Mouse (Mus musculus): ENCODE data around the gene Grk4.
"Not testable (repeated sequence)": the region's sequence is repeated elsewhere in the genome, so short reads cannot be mapped to it uniquely, and the experiment has no call there.

Gene Grk4

DNA sequence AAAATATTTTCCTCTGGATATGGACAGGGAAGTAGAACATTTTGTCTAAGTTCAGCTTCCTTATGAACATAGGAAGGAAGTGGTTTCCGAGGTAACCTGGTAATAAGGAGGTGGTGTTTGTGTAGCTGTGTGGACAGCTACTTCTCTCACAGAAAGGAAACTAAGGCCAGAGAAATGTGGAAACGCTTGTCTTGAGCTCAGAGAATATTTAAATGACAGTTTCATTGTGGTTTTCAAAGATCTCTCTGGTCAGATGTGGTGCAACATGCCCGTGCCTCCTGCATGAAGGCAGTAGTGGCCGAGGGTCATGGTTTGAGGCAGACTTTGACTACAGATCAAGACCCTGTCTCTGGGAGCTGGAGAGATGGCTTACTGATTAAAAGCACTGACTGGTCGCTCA lies 35.3 kb downstream of the Grk4 start:
- in situ Hi-C loops (cut with MboI, MseI), result no loop called here

DNA sequence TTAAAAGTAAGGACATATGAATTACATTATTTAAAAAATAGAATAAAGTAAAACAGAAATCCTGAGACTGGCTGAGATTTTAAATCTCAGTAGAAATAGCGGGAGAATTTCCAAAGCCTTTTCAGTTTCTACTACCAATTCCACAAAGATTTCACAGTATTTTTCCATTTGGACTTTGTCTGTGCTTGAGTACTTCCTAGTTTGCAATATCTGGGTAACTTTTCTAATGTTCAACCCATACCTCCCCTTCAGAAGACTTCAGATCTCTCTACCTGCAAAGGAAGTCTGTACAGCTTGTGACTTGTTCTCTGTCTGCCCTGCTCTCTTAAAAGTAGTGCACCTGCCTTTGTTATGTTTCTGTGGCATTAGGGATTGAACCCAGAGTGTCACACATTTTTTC lies 48.3 kb downstream of the Grk4 start:
- in situ Hi-C loops (cut with MboI, MseI), result no loop called here

DNA sequence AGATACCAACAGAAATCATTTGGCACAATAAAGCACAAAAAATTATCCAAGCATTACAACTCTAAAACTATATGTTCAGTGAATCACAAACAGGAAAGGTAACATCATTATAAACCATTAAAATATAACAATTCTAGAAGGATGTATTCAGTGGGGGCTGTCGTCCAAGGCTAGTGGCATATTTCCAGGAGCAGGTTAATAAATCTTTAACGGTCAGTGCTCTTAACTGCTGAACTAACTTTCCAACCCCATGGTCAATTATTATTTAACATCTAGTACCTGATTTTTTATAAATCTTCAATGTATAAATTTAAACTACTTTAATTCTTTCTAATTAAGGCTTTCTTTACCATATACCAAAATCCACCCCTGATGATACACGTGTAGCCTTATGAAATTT lies 54.2 kb downstream of the Grk4 start:
- in situ Hi-C loops (cut with MboI, MseI), result not testable (repeated sequence)

DNA sequence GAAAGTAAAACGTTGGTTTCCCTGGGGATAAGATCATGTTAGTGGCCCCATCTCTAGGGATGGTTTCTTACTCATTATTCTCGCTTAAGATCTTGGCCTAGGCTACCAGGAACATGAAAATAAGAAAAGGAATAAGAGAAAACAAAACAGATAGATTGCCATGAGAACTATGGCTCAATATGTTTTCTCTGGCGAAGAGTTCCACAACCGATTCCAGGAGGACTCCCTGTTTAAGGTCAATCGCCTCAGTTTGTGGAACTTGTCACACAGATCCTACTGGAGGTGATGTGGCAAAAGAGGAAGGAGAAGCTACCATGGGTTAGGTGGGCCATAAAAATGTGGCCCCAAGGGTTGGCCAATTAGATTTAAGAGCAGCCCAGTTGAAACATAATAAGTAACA lies 54.6 kb downstream of the Grk4 start:
- in situ Hi-C loops (cut with MboI, MseI), result no loop called here

DNA sequence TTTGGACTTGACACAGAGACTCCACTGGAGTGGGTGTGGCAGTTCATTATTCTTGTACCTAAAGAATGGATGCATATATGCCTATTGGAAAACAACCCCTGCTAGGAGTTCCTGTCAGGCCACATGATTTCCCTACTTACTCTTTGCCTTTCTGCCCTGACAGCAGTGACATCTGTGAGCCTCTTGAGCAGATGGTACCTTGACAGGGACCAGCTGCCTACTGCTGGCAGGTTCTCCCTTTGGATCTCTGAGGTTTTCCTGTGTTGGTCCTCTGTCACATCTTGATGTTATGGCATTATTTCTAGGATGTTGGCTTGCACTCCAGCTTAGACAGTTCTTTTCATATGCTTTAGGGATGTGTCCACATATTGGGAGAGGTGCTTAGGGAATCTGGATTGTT lies 69.0 kb downstream of the Grk4 start:
- in situ Hi-C loops (cut with MboI, MseI), result no loop called here

DNA sequence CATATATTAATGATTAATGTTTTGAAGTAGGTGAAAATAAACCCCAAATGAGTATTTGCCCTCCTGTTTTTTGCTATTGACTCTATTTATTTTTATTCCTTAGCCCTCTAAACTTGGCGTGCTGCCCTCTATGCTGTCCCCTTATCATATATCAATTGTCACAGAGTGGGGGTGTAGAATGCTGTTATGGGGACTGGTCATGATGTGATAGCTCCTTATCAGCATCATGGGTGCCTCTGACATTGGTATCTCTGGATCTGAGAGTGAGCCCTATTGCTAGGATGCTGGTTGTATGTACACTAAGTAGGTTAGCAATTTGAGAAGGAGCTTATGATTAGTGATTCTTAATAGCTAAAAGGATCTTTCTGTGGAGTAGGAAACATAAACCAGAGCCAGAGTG lies 70.1 kb downstream of the Grk4 start:
- in situ Hi-C loops (cut with MboI, MseI), result no loop called here

DNA sequence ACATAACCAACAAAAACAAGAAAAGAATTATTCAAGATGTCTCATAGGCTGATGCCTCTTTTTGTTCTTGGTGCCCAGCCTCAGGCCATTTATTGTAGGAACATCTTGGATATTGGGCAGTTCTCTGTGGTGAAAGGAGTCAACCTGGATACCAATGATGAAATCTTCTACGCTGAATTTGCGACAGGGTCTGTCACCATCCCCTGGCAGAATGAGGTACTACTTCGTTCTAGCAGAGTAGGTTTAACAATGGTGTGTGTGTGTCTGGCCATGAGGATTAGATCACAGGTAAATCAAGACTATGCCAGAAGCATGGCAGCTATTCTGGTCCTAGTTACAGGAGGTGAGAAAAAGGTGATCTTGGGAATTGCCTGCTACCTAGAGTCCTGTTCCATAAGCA lies 91.3 kb downstream of the Grk4 start:
- in situ Hi-C loops (cut with MboI, MseI), result no loop called here

DNA sequence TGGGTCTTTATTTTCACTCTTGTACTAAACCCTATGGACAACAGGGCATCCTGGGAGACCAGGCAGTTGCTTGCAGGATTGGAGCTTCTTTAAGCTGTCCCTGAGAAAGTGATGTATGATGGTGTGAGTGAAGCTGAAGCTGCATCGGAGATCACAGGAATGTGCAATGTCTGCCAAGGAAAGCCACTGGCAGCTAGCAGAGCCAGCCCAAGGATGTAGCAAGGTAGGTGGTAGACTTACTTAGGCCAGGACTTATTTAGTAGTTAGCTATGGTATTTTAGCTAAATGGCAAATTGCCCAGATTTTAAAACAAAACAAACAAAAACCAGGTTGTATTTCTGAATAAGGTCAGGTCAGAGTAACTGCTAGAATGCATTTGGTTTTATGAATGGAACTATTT lies 98.6 kb downstream of the Grk4 start:
- in situ Hi-C loops (cut with MboI, MseI), result no loop called here

DNA sequence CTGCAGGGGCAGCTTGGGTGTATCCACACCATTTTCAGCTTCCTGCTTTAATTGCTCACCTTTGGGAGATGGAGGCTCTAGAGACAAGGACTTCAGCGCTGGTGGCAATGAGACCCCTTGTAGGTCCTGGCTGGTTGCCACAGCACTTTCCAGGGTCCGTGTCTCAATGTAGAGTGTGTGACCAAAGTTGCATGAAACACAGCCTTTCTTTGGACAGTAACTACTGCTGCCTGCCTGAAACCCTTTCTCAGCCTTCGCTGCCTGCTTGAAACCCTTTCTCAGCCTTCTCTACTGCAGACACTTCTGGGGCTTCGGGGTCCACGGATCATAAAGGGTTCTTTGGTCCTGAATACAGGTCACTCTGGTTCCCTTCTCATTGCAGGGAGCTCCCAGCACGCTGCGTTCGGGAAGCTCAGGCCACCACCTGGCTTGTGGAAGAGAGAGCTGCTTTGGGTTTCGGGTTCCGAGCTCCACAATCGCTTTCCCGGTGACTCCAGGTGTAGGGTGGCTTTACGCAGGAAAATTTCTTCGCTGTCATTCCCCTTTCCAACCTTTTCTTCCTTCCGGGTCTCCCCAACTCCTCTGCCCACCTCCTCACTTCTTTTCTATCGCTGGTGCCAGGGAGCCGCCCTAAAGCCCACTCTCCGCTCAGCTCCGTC lies 100.8 kb downstream of the Grk4 start:
- in situ Hi-C loops (cut with MboI, MseI), result no loop called here

DNA sequence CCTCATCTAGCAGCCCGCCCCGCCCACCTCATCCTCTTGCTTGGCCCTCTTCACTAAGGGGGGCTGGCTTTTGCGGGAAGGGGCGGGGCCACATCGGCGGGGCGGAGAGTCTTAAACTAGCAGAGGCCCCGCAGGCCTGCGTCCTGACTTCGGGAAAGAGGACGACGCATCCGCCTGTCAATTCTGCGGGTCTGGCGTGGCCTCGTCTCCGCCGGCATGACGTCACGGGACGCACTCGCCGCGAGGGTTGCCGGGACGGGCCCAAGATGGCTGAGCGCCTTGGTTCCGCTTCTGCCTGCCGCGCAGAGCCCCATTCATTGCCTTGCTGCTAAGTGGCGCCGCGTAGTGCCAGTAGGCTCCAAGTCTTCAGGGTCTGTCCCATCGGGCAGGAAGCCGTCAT lies 101.3 kb downstream of the Grk4 start, which contains the start of gene Htt:
TSS of gene Htt (plus strand) at position 232 of the 400 bp plus-strand sequence.
- in situ Hi-C loops (cut with MboI, MseI), result no loop called here

DNA sequence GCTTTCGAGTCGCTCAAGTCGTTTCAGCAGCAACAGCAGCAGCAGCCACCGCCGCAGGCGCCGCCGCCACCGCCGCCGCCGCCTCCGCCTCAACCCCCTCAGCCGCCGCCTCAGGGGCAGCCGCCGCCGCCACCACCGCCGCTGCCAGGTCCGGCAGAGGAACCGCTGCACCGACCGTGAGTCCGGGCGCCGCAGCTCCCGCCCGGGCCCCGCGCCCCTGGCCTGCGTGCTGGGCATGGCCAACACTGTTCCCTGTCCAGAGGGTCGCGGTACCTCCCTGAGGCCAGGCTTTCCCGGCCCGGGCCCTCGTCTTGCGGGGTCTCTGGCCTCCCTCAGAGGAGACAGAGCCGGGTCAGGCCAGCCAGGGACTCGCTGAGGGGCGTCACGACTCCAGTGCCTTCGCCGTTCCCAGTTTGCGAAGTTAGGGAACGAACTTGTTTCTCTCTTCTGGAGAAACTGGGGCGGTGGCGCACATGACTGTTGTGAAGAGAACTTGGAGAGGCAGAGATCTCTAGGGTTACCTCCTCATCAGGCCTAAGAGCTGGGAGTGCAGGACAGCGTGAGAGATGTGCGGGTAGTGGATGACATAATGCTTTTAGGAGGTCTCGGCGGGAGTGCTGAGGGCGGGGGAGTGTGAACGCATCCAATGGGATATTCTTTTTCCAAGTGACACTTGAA lies 101.9 kb downstream of the Grk4 start:
- in situ Hi-C loops (cut with MboI, MseI), result no loop called here

DNA sequence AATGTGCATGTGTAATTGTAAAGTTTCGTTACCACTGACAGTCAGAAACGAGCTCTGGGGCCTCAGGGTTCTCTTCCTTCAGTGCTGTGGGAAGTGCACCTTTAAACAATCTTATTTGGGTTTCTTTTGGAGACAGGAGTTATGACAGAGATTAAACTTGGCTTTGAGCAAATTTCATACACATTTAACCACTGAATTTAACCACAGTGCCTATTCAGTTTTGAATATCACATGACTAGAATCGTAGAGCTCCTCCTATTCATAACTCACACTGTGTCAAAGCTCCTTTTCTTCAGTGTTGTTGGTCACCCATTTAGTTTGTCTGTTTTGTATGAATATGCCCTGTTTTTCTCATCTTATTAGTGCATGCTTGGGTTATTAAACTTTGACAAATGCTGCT lies 111.6 kb downstream of the Grk4 start:
- in situ Hi-C loops (cut with MboI, MseI), result no loop called here

DNA sequence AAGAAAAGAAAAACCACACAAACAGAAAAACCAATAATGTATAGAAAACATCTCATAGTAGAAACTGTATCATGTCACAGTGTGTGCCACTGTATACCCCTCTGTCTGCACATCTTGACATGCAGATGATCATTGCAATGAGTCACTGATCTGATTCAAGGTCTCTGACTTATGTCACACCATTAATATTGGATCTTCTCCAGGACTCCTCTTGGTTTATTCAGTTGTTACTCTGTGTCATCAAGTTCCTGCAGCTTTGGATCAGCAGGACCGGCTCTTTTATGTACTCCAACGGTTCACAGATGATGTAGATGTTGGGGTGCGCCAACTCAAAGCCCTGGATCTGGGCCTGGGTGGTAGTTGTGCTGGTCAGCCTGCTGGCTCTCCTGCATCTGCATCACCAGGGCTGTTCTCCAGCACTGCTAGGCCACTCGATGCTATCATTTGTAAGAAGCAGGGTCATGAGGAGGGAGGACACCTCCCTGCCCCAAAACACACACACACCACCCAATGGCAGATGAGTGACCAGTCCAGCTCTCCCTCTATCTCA lies 112.6 kb downstream of the Grk4 start:
- in situ Hi-C loops (cut with MboI, MseI), result no loop called here

DNA sequence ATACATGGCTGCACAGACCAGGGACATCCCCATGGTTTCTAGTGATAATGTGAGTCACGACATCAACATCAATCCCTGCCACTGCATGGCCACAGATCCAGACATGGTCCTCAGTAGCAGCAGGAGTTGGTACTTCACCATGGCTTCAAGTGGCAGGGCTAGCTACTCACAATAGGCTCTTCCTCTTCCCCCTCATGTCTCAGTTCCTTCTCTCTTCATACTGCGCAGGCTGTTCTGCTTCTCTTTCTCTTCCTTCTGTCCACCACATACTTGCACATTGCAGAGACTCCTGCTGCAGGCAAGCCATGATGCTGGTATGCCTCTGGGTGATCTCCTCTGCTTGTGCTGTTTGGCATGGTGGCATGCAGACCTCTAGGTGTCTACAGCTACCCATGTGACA lies 113.2 kb downstream of the Grk4 start:
- in situ Hi-C loops (cut with MboI, MseI), result no loop called here

DNA sequence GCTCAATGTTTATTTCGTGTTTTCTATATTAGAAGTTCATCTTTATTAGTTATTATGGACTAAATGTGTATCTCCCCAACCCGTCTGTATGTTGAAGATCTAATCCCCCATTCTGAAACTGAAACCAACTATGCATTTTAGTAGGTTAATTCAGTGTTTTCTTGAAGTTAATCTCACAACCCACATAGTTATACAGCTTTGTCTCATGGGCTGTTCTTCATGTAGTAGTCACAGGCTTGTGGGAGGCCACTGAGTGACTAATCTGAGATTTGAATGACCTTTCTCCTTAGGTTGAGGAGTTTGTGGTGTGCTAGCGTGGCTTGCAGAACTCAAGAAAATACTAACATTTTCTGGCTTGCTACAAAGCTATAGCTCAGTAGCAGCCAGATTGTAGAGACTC lies 124.8 kb downstream of the Grk4 start:
- in situ Hi-C loops (cut with MboI, MseI), result no loop called here

DNA sequence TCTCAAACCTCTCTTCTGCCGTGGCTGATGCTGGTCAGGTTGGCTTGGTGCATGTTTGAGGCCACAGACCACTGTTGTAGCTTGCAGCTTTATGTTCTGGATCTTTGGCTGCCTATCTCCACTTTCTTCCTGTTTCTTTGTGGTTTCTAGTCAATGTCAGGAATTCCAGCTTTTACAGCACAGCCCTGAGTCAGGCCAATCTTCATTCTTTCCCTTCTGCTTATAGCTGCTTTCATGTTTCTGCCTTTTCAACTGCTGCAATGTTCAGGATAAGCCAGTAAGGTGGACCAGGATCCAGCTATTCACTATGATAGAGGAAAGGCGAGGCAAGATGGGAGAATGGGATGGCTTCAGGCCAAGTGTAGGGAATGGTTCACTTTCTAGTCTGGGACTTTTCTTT lies 131.0 kb downstream of the Grk4 start:
- in situ Hi-C loops (cut with MboI, MseI), result no loop called here

DNA sequence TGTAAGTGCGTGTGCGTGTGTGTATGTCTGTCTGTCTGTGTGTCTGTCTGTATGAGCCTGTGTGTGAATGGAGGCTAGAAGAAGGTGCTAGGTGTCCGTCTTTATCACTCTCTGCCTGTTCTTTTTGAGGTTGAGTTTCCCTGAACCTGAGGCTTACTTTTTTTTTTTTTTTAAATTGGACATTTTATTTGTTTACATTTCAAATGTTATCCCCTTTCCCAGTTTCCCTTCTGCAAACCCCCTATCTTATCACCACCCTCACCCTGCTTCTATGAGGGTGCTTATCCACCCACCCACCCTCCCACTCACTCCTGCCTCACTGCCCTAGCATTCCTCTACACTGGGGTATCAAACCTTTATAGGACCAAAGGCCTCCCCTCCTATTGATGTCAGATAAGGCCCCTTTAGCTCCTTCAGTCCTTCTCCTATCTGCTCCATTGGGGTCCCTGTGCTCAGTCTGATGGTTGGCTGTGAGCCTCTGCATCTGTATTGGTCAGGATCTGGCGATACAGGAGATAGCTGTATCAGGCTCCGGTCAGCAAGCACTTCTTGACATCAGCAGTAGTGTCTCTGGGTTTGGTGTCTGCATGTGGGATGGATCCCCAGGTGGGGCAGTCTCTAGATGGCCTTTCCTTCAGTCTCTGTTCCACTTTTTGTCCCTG lies 140.2 kb downstream of the Grk4 start:
- in situ Hi-C loops (cut with MboI, MseI), result no loop called here

Data from T-helper 1 cell (primary cell).